Mouse (Mus musculus) right cerebral cortex, postnatal 10 days (tissue): ENCODE results near the gene Ppp4r3a.

ENCODE experiments used
- DNase-seq, 2 experiments: peaks; one replicate each; pipeline ENCODE4 v3.0.0; 2021; ENCODE audit warnings: low spot score in 2 of 2

The Ppp4r3a gene

DNA sequence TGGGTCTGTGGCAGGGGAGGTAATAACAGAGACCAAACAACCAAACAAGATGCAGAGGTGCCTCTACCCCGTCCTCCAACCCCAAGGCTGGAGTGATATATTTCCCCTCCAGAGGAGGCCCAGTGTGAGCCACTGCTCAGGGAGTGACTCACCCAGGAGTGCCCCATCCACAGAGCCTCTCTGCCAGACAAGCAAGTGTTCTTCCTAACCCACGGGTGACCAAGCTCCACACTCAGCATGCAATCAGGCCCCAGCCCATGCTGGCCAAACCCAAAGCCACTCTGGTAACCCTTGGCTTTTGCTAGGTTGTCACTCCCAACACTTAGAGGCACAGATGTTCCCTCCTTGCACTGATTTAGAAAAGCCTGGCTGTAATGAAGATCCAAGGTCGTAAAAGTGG lies 90.4 kb downstream of the Ppp4r3a start:
- DNase-seq = no peak

DNA sequence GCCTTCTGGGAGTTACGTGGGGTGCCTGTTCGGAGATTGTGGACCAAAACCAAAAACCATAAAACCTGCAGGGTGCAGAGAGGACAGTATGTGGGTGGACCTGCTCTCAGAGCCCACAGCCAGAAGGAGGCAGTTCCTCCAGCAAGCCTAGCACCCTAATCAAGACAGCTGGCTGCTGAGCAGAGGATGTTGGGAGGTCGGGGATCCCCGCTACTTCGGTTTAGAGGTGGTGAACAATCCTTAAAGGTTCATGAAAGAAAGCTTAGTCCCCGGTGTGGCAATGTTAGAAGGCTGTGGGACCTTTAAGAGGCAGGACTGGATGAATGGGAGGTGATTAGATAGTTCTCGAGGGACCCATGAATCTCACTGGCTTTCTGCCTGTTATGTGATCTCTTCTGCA lies 91.0 kb downstream of the Ppp4r3a start:
- no peak for DNase-seq

GRCm38 (mm10) chr12:100991119-100991518 lies 92.4 kb downstream of the Ppp4r3a start:
- no peak for DNase-seq

- DNase-seq = no peak
These were observed 93.2 kb downstream of the Ppp4r3a start for GRCm38 (mm10) chr12:100990291-100990690.

DNA sequence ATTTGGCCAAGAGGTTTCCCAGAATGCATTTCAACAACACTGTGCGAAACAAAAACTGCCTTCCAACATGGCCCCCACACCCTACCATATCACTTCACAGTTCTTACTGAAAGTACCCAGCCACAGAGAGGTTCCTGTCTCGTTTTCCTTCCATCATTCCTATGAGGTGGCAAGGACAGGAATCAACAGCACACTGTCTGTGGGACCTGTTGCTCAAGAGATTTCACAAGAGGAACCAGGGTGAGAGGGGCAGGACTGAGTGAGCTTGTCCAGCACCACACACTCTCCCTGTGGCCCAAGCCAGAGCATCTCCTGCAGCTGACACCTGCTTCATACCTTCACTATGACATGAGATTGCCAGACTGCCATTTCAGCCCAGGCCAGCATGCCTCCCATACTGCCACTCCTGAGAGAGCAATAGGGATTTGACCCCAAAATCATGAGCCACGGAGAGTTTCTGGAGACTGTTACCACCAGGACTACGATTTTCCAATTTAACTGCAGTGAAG lies 93.7 kb downstream of the Ppp4r3a start:
- DNase-seq = no peak
